Mouse (Mus musculus) thymus, adult 2 months (tissue): ENCODE measurements around the gene Cyb561d2. TPM values are rescaled to one million over a fixed set of nuclear protein-coding genes. Genes with fewer than 3 reads are reported as not detected.
"Not testable (repeated sequence)": the region's sequence is repeated elsewhere in the genome, so short reads cannot be mapped to it uniquely, and the experiment has no call there.

ENCODE experiments used
- DNase-seq: peaks from one replicate; pipeline ENCODE4 v3.0.0; 2021
- H3K27ac ChIP-seq: fragments of 200-500 bp; 2 replicates; pipeline ENCODE4 v1.5.1; 2012; ENCODE audit warnings: low read length, control low read depth; ENCODE audit not compliant: control insufficient read depth, insufficient read depth
- H3K27me3 ChIP-seq: fragments of 200-500 bp; 2 replicates; pipeline ENCODE4 v1.6.1; 2012; ENCODE audit warnings: mild to moderate bottlenecking, low read length, moderate library complexity, mixed read lengths; ENCODE audit not compliant: control insufficient read depth, insufficient read depth
- H3K36me3 ChIP-seq: fragments of 200-500 bp; 2 replicates; pipeline ENCODE4 v1.6.1; 2012; ENCODE audit warnings: mild to moderate bottlenecking, low read length, moderate library complexity; ENCODE audit not compliant: control insufficient read depth, insufficient read depth
- H3K4me1 ChIP-seq: fragments of 200-500 bp; replicated peaks from 2 replicates; pipeline ENCODE4 v1.6.1; 2012; ENCODE audit warnings: low read length; ENCODE audit not compliant: control insufficient read depth, insufficient read depth
- H3K4me3 ChIP-seq: fragments of 200-500 bp; 2 replicates; pipeline ENCODE4 v1.5.1; 2012; ENCODE audit warnings: mild to moderate bottlenecking, low read length, control low read depth, moderate library complexity; ENCODE audit not compliant: control insufficient read depth, insufficient read depth
- CTCF ChIP-seq: fragments of 200-500 bp; IDR thresholded peaks from 2 replicates; pipeline ENCODE4 v1.5.1; 2012; ENCODE audit warnings: mild to moderate bottlenecking, control low read depth, low read length, moderate library complexity, borderline replicate concordance; ENCODE audit not compliant: control insufficient read depth, poor library complexity, insufficient read depth; ENCODE audit errors: extremely low read depth
- POLR2A ChIP-seq: fragments of 200-500 bp; IDR thresholded peaks from 2 replicates; pipeline ENCODE4 v1.6.1; 2012; ENCODE audit warnings: mild to moderate bottlenecking, low read length, control low read depth, moderate library complexity; ENCODE audit not compliant: control insufficient read depth, poor library complexity, insufficient read depth; ENCODE audit errors: extremely low read depth
- WGBS: fragments of 180-500 bp; shearing (Covaris S2); methylation state at CpG from one replicate; pipeline ENCODE4 v1.1.7; 2018; 5-methylcytosine and 5-hydroxymethylcytosine counted together
- polyA plus RNA-seq: library from polyadenylated mRNA; depleted of rRNA; stranded (reverse); fragments of >200 nt; gene quantifications from 2 replicates; pipeline ENCODE4 v1.2.3, GENCODE M21; 2012

Gene Cyb561d2
- polyA plus RNA-seq, 1 experiment = 84.3 TPM

DNA sequence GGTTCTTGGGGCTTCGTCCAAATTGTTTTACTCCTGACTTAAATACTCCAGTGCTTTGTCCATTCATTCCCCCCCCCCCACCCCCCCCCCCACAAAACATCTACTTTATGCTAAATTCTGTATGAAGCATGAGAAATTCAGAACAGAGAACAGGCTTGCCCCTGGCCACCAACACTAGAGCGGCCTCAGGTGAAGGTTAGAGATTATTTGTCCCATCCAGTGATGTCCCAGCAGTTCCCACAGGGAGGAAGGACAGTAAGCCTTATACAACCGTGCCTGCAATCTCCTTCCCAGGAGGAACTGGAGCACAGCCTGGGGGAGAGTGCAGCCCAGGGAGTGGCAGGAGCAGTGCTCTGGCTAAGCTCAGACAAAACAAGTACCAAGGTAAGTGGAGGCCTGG, 36.6 kb upstream of the Cyb561d2 start, which contains the start of gene Naa80:
Gene Naa80, plus strand, starts transcription at position 301 of the 400 bp plus-strand sequence.
- H3K4me3 ChIP-seq = no peak within 1 kb of the TSS
- DNase-seq = no peak
- 96% methylated on average over 3 of the region's 3 CpGs for WGBS
- no peaks in the 10 kb centered on the region for H3K36me3 ChIP-seq
- H3K27me3 ChIP-seq = no peaks in the 10 kb centered on the region
- TF ChIP-seq CTCF = no peak
- no peak for TF ChIP-seq POLR2A
- peaks cover 10% of the 10 kb centered on the region for H3K4me1 ChIP-seq
- no peak within 1 kb of the TSS for H3K27ac ChIP-seq

DNA sequence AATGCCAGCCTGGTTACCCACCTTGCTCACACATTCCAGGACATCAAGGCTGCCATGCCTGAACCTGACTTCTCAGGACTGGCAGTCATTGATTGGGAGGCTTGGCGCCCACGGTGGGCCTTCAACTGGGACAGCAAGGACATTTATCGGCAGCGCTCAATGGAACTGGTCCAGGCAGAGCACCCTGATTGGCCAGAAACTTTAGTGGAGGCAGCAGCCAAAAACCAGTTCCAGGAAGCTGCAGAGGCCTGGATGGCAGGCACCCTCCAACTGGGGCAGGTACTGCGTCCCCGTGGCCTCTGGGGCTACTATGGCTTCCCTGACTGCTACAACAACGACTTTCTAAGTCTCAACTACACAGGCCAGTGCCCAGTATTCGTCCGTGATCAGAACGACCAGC, 35.9 kb upstream of the Cyb561d2 start:
- Histone ChIP-seq H3K4me3 (no peak overlapping the region), H3K27ac (no peak overlapping the region), H3K36me3 (no peaks in the 10 kb centered on the region), H3K27me3 (no peaks in the 10 kb centered on the region), H3K4me1 (peaks cover 10% of the 10 kb centered on the region)
- 96% methylated on average over 10 of the region's 10 CpGs for whole genome bisulfite sequencing
- TF ChIP-seq POLR2A = no peak
- no peak for TF ChIP-seq CTCF
- DNase-seq = no peak

DNA sequence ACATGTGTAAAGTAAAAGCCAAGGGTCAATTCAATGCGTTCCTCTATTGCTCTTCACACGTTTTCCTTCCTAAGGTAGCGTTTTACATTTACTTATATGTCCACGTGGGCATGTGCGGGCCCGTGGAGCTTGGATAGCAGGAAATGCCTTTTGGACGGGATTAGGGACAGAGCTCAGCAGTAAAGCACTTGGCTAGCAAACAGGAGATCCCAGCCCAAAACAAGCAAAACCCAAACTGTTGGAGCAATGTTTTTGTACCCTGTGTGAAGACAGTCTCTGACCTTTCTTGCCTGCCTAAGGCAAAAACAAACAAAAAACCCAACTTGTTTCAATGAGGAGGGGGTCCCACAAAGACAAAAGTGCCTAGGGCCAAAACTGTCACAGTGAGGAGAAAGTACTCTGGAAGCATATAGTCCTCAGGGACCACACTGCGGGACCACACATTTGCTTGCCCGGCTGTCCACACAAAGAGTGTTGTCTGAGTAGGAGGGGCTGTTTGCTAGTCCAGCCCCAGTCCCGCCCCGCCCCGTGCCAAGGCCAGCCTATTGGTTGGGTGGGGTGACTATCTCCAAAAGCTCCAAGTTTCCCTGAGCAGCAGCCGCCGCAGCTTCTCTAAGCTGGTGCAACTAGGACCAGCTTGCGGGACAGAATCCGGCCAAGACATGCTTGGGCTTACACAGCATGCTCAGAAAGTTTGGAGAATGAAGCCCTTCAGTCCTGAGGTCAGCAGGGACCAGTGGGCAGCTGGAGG, 34.5 kb upstream of the Cyb561d2 start, which contains the start of gene Hyal1:
Gene Hyal1, plus strand, starts transcription at position 571 of the 751 bp plus-strand sequence.
- DNase-seq = no peak

DNA sequence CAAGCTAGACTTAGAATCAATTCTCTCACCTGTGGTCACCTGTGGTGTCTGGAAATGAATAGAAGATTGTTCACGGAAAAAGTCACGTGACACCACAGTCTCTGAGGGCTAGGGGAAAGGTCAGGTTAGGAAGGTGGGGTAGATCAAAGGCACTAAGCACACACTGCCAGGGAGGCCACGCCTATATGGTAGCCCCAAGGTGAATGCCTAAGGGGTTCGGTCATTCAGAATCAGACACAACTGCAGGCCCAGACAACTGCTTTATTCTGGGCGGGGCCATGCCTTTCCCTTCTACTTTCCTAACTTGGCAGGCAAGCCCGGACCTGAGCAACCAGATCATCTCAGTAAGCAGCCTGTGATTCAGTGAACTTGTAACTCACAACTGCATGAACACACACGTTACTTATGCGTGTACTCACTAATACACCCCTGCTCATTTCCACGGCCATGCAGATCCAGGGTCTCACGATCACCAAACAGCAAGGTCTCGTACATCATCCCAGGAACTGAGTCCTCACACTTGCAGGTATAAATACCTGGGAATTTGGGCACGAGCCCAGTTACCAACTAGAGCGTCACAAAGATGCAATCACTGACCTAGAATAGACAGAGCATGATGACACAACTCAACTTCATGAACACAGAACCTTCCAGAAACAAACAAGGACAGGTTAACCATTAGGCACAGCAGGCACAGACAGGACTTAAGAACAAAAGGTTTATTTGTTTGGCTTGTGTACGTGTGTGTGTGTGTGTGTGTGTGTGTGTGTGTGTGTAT, 33.8 kb upstream of the Cyb561d2 start:
- no peak for TF ChIP-seq CTCF
- TF ChIP-seq POLR2A = no peak
- DNase-seq = no peak
- 88% methylated on average over 14 of the region's 14 CpGs for WGBS
- Histone ChIP-seq H3K27ac (no peak overlapping the region), H3K4me1 (peaks cover 4% of the 10 kb centered on the region; the same call in 1 of the 2 replicates), H3K4me3 (no peak overlapping the region), H3K36me3 (no peaks in the 10 kb centered on the region), H3K27me3 (no peaks in the 10 kb centered on the region)

More for the DNA sequence above, 34.5 kb upstream of the Cyb561d2 start, which contains the start of gene Hyal1:
- Histone ChIP-seq H3K4me3 (no peak within 1 kb of the TSS), H3K27me3 (no peaks in the 10 kb centered on the region), H3K36me3 (no peaks in the 10 kb centered on the region), H3K4me1 (peaks cover 7% of the 10 kb centered on the region), H3K27ac (no peak within 1 kb of the TSS)
- TF ChIP-seq POLR2A (no peak), CTCF (no peak)
- 71% methylated on average over 16 of the region's 16 CpGs for WGBS

DNA sequence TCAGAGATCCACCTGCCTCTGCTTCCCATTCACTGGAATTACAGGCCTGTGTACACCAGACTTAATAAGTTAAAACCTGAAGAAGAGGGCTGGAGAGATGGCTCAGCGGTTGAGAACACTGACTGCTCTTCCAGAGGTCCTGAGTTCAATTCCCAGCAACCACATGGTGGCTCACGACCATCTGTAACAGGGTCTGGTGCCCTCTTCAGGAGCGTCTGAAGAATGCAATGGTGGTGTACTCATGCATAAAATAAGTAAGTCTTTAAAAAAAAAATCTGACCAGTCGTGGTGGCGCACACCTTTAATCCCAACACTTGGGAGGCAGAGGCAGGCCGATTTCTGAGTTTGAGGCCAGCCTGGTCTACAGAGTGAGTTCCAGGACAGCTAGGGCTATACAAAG, 31.8 kb upstream of the Cyb561d2 start:
- H3K4me3 ChIP-seq, H3K27ac ChIP-seq, H3K36me3 ChIP-seq, H3K27me3 ChIP-seq, DNase-seq: not testable (repeated sequence)
- peaks cover 12% of the 10 kb centered on the region for H3K4me1 ChIP-seq
- 94% methylated on average over 6 of the region's 6 CpGs for WGBS

DNA sequence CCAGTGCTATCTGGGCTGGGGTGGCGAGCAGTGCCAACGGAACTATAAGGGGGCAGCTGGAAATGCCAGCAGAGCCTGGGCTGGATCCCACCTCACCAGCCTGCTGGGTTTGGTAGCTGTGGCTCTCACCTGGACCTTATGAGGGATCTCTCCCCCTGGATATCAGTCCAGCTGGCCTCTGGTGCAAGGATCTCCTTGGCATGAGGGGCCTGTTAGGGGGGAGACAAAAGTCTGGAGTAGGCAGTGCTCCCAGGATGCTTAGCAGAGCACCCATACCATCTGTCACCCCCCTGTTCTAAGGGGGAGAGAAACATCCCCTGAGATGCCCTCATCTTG, 30.3 kb upstream of the Cyb561d2 start:
- no peak for DNase-seq

More for the DNA sequence above, 30.3 kb upstream of the Cyb561d2 start:
- WGBS = 93% methylated on average over 2 of the region's 2 CpGs
- no peak for TF ChIP-seq CTCF
- no peak for TF ChIP-seq POLR2A
- Histone ChIP-seq H3K4me1 (peaks cover 22% of the 10 kb centered on the region), H3K36me3 (no peaks in the 10 kb centered on the region), H3K27ac (no peak overlapping the region), H3K4me3 (no peak overlapping the region), H3K27me3 (no peaks in the 10 kb centered on the region)
